Mouse (Mus musculus): ENCODE measurements around the gene Zmiz2.

- TF ChIP-seq EP300 (IDR thresholded peaks at IDR 0.05): no peak
- no peak for TF ChIP-seq CTCF (IDR thresholded peaks at IDR 0.05)
These were observed 16.1 kb downstream of the Zmiz2 start for GRCm38 (mm10) chr11:6404699-6405566.
